Mouse (Mus musculus) frontal cortex, postnatal 14 days (tissue): ENCODE measurements around the gene Tsc2.
"Not testable (repeated sequence)": the region's sequence is repeated elsewhere in the genome, so short reads cannot be mapped to it uniquely, and the experiment has no call there.

Source experiments
- DNase-seq, 2 experiments: peaks; one replicate each; pipeline ENCODE4 v3.0.0; 2022; ENCODE audit warnings: low spot score in 2 of 2

Tsc2 gene

DNA sequence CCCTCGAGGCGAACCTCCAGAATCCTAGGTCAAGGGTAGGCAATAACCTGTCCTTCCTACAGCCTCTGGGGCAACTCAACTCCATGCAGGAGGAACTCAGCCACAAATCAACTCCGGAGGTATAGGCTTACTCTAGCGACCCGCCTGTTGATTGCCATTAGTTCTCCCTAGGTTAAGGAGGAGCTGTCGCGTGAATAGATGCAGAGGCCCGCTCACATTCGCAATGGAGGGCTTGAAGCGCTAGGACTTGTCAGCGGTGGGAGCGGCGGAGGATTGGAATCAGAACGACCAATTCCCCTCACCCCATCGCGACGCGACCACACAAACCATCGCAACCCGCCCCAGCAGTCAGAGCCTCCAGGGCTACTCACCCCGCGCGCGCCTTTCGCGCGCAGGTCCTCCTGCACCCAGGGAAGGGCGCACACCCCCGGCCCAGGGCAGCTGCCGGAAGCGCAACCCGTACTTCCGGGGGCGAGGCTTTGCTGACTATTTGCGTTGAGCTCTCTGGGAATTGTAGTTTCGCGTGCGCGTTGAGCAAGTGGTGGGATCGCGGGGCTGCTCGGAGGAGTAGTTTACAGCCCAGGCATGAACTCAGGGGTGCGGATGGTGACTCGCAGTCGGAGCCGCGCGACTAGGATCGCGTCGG, at the start of gene Tsc2, which contains the start of gene Nthl1:
TSS of gene Tsc2 (minus strand) at position 464 of the 646 bp plus-strand sequence.
TSS of gene Nthl1 (plus strand) at position 514 of the 646 bp plus-strand sequence.
- DNase-seq: peak; percentile 62 to 75

DNA sequence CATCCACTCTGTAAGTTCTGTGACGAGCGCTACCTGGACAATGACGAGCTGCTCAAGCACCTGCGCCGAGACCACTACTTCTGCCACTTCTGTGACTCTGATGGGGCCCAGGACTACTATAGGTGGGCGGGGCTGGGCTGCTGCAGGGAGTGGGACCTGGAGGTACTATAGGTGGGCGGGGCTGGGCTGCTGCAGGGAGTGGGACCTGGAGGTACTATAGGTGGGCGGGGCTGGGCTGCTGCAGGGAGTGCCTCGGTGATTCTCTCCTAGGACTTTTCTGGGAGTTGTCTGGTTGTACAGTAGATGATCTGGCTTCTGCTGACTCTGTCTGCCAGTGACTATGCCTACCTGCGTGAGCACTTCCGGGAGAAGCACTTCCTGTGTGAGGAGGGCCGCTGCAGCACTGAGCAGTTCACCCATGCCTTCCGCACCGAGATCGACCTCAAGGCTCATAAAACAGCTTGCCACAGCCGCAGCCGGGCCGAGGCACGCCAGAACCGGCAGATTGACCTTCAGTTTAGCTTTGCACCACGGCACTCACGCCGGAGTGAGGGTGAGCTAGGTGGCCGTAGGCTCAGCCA, 45.2 kb upstream of the Tsc2 start:
- DNase-seq: no peak

DNA sequence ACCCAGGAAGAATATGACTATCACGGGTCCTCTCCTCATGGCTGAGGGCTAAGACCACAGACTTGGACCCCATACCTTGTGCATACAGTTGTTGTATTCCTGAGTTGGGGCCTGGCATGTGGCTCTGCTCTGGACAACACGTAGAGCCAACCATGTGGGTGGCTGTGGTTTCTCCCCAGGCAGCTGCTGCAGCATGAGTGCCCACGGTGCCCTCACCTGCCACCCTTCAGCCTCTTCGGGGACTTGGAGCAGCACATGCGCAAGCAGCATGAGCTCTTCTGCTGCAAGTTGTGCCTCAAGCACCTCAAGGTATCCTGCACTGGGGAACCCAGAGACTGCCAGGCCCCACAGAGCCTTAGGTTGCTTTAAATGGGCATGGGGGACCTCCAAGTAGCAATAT, 44.4 kb upstream of the Tsc2 start:
- no peak for DNase-seq

DNA sequence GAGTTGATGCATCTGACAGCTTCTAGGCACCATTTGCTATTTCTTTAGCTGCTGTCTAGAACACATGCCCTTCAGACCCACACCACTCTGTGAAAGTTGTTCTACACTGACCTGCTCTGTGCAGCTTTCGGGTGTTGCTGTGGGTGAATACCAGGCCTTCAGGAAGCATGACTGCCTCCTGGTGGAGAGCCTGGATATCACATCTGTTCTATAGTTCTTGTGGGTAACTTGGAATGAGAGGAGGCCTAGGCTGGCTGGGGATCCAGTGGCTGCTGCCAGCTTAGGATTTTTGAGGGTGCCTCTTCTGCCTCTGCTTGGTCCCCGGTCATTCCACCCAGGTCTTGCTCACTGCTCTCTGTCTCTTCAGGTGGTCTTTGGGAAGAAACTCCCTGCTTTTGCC, 43.8 kb upstream of the Tsc2 start:
- DNase-seq: no peak

DNA sequence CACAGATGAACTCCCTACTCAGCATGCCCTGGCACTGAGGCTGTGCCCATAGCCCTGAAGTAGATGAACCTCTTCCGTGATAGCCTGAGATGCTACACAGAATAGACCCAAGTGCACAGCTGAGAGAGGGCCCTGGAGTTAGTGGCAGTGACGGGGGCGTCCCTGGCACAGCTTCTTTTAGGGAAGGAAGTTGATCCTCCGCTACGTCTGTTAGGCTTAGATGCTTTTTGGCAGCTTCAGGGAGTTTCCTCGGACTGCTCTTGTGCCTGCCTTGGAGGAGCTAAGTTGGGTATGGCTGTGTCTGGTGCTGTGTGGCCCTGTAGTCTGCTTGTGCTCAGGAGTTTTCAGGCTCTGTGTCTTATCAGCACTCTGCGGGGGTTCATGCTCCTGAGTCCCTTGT, 41.8 kb upstream of the Tsc2 start:
- no peak for DNase-seq

DNA sequence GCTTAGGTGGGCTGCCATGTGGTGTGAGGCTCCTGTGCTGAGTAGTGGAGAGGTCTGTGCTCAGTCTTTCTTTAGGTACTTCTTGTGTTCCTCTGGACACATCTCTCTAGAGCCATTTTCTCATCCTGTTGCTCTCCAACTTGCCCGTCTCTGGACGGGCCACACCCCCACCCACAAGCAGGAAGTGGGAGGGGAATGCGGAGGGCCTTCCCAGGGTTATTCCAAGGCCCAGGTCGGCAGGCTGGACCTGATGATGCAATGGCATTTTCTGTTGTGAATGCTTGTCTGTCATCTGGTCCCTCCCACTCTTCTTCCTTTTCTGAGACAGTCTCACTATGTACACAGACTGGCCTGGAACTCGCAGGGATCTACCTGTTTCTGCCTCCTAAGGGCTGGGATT, 39.7 kb upstream of the Tsc2 start:
- DNase-seq: no peak

DNA sequence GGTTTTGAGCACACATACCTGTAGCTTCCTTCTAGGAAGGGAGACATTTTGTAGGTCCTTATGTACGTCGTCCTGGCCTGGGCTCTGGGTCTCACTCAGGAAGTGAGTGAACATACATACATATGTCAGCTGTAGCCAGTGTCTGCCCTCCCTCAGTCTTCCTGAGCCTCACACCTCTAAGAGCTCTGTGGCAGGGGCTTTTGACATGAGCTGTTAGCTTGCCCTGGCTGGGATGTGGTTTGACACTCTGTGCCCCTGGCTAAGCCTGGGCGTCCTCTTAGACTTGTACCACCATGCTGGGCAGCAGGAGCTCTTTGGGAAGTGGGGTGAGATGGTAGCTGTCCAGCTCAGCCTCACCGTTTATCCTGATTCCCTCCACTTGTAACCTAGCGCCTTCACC, 38.9 kb upstream of the Tsc2 start:
- DNase-seq: no peak

DNA sequence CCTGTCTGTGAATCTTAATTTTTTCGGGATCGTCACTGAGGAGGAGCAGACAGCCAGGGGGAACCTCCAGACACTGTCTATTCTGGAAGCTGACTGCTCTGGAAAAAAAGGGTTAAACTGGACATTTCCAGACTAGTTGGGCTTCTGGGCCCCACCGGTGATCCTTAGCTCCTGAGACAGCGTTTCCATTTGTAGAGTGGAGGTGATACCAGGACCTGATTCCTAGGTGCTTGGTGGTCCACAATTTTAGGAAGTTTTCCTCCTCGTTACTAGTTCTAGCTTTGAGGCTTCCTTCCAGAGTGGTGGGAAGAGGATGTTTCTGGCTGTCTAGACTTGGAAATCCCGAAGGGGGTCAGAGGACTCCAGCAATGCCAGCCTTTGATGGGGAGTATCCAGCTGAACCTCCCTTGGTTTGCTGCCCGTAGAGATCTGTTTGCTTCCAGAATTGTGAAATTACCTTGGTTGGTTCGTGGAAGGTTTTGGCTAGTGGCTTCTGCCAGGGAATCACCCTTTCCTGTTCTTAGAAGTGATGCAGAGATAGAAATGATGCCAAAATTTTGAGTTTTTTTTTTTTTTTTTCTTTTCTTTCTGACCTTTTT, 37.9 kb upstream of the Tsc2 start:
- DNase-seq: no peak

DNA sequence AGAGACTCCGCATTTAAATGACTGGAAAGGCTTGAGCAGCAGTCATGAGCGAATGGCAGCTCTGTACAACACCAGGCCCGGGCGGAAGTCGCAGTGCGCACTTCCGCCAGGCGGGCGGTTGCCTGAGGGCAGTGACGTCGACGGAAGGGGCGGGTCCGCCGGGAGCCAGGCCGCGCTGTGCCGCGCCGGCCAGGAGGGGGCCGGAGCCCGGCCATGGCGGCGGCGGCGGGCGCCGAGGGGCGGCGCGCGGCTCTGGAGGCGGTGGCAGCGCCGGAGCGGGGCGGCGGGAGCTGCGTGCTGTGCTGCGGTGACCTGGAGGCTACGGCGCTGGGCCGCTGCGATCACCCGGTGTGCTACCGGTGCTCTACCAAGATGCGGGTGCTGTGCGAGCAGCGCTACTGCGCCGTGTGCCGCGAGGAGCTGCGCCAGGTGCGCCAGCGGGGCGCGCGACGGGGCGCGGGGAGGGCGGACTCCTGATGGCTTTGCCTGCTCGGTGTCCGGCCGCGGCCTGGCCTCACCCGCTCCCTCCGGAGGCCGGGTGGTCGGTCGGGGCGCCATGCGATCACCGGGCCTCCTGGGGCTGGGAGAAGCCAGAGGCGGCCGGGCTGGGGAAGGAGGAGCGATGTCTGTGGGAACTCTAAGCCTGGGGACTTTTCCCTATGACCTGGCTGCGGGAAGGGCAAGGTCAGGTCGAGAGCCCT, 37.3 kb upstream of the Tsc2 start, which contains the start of gene Zfp598:
TSS of gene Zfp598 (plus strand) at position 143 of the 701 bp plus-strand sequence.
- DNase-seq: peak; percentile 85 to 89

DNA sequence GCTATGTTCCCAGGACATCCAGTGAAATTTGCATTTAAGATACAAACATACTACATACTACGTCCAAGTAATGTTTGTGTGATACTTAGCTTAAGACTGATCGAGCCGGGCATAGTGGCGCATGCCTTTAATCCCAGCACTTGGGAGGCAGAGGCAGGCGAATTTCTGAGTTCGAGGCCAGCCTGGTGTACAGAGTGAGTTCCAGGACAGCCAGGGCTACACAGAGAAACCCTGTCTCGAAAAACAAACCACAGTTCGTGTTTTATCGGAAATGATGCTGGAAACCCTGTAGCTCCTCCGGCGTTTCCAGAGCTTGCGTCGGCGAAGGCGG, 36.7 kb upstream of the Tsc2 start:
- not testable (repeated sequence) for DNase-seq

DNA sequence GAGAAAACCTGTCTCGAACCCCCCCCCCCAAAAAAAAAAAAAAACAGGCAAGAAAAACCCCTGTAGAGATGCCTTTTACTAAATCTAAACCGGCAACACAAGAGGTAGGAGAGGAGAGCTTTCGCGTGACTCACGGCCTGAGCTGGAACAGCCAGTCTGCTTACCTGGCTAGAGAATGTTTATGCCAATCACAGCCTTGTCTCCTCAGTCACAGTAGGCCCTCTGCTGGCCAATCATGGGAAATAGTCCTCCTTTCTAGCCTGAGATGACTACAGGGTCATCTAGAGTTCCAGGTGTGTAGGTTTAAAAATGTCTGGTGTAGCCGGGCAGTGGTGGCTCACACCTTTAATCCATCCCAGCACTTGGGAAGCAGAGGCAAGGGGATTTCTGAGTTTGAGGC, 35.0 kb upstream of the Tsc2 start:
- DNase-seq: no peak

DNA sequence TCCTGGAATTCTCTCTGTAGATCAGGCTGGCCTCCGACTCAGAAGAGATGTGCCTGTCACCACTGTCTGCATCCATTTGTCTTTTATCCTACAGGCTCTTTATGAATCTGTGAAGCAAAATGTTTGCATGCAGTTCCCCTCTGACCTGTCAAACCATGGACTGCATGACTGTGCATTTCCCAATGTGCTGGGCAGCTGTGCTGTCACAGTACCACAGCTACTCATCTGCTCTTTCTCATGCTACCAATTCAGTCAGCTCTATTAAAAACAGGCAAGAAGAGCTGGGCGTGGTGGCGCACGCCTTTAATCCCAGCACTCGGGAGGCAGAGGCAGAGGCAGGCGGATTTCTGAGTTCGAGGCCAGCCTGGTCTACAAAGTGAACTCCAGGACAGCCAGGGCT, 34.6 kb upstream of the Tsc2 start:
- DNase-seq: not testable (repeated sequence)

DNA sequence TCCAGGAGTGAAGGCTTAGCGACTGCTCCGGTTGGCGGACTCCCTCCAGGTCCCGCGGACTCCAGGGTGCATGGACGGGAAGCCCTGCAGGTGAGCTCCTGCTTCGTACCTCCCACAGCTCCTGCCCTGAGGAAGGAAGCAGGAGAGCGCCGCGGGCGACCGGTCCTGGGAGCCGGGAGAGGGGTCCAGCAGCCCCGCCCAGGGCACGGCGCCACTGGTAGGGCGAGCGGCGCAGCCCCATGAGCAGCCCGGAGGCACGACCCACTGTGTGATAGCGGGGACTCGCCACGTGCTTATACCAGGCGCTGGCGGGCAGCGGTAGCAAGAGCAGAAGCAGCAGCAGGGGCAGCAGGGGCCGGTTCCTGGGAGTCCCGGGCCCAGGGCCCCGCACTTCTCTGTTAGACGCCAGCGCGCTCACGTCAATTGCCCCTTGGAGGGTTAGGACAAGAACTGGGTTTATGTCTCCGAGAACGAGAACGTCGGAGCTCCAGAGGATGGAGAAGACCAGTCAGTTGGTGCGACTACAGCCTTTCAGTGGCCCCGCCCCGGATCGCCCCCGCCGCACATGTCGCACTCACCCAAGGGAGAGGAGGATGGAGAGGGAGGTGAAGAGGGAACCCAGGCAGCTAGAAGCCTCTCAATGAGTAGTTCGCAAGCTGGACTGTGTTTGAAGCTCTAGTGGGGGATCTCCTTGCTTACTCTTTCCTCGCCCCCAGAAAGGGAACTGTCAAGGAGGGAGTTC, 25.8 kb upstream of the Tsc2 start, which contains the start of gene Npw:
TSS of gene Npw (minus strand) at position 441 of the 742 bp plus-strand sequence.
- no peak for DNase-seq

DNA sequence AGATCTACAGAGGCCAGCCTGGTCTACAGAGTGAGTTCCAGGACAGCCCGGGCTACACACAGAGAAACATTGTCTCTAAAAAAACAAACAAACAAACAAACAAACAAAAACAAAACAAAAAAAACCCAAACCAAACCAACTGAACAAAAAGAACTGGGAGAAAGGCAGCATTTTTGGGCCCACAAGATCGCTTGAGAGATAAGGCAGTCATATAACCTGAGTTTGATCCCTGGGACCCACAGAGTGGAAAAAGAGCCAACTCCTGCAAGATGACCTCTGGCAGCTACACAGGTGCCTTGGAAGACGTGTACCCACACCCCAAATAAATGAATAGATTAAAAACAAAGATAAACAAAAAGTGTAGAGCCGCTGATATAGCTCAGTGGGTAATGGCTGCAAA, 22.5 kb upstream of the Tsc2 start:
- DNase-seq: no peak

DNA sequence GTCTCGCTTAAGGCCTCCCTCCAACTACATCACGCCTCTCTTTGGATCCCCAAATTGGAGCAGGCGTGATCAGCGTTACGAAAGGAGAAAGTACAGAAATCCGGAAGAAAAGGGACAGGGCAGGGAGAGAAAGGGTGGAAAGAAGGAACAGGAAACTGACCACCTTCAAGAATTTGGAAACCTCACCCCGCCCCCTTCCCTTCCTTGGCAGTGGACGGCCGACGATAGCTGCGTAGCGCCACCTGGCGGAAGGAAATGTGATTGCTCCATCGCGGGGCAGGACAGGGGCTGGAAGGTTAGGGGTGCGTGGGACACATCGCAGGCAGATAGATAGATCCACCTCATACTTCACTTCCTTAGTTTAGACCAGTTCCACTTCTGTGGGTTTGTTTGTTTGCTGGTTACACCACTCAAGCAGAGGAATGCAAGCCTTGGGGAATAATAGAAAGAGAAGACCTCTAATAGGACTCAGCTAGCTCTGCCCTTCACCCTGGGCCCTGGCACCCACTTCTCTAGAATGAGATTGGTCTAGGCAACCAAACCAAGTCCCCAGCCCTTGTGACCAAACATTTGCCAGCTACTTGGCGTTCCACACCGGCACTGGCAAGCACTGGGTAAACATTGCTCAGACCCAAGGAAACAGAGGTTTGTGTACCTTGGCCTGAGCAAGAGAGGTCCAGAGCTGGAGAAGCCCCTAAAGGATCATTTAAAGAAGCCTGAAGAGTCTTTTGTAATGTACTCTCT, 21.7 kb upstream of the Tsc2 start:
- peak in 1 of 2 experiments; percentile 60 for DNase-seq

DNA sequence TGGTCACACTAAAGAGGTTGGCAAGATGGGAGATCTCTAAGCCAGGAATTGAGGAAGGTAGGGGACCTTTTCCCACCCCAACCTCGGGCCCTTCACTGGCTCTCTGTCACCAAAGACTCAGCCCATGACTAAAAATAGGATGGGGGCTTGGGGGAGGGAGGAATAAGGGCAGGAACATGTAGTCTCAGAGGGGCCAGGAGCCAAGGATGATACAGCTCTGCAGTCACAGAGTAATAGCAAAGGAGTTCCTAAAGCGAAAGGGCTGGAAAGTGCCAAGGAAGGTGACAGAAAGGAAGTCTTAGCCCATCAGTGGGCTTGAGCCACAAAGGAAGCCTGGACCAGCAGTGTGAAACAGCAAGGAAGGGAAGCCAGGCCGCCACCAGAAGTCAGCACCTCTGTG, 19.4 kb upstream of the Tsc2 start:
- DNase-seq: no peak

DNA sequence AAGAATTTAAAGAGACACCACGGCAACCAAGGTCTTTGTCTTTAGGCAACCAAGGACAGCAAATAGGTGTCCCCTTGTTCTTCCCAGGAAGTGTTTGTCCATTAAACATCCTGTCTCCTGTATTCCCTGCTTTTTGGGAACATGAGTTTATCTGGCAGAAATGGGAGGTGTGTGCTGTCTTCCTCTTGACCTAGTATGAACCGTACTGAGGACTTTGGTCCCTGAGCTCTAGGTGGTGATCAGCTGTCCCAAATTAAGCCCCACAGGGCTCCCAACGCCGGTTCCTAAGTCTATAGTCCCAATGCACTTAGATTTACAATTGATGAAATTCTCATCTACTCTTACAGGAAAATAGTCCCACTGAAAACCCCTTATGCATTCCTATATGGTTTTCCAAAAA, 18.3 kb upstream of the Tsc2 start:
- DNase-seq: no peak

DNA sequence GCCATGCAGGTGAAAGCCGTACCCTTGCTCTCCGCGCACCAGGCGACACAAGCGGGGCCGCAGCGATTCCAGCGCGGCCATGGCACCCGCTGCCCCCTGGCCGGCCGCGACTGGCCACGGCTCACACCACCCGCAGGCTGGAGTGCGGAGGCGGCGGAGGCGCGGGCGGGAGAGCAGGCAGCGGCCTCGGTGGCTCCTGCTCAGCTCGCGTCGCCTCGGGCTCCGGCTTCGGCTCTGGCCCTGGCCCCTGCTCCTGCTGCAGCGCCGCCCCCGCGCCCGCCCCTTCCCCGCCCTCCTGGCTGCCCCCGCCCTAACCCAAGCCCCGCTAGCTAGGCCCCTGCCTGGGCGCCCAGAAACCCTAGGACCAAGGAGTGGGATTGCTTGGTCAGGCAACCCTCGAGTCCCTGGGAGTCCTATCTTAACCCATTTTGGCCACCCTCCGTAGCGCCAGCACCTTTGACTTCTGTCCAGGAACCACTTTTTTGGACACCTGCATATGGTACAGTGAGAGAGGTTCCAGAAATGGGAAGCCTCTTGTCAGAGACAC, 17.7 kb upstream of the Tsc2 start, which contains the start of gene Slc9a3r2:
TSS of gene Slc9a3r2 (minus strand) at position 258 of the 547 bp plus-strand sequence.
- no peak for DNase-seq

DNA sequence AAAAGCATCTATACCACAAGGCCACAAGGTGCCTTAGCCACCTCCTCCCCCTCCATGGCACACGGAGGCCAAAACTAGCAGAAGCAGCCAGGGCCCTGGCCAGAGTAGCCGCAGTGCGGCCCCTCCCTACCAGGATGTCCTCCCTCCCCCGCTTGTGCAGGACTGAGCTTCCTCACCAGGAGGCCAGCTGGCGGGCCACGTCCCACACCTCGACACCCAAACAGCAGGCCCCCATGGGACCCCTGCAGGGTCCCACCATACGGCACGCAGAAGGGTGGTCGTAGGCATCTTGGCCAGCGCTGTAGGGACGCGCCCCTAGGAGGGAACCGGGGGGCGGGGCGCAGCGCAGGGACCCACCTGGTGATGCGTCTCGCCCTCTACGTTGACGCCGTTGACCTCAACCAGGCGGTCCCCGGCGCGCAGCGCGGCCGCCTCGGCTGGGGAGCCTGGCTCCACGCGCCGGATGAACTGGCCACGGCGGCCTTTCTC, 17.2 kb upstream of the Tsc2 start:
- DNase-seq: peak in 1 of 2 experiments; percentile 31

DNA sequence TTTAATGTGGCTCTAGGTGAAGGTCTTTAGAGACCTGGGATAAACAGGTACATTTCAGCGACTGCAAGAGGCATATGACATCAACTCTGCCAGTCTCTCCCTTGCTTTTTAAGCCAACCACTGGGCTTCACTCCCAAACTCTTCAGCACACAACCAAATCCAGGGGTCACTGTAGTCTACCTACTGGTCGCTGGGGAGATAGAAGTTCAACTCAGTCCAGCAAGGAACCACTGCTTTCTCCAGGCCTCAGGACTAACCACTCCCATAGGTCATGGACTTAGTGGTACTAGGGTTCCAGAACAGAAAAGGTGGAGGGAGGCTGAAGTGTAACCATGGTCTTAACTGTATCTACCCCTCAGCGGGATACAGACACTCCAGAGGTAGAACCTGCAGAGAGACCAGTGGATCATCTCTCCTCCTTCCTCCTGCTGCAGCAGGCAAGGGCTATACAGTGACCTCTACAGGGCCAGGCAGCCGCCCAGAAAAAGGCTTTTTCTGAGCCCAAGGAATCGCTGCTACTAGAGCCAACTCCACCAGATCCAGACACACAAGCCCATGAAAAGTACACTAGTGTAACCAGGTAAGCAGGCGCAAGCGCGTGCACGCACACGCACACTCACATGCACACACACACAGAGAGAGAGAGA, 16.4 kb upstream of the Tsc2 start:
- DNase-seq: no peak
